Mouse (Mus musculus) intestine, postnatal 0 days (tissue): ENCODE results near the gene Pak2. TPM values are rescaled to one million over a fixed set of nuclear protein-coding genes. Genes with fewer than 3 reads are reported as not detected.
A peak's percentile ranks its signal among the peaks of the same experiment; 100 is the strongest.

Source experiments
- ATAC-seq: fragments of 200-750 bp; cut with Nextera tagmentation; 2 replicates; pipeline ENCODE4 v1.8.0; 2017; ENCODE audit warnings: mild to moderate bottlenecking, moderate TSS enrichment, moderate library complexity
- H3K27ac ChIP-seq: fragments of 300-500 bp; sonication (generic); 2 replicates; pipeline ENCODE4 v1.5.1; 2014; ENCODE audit warnings: mild to moderate bottlenecking, low read depth, low read length, moderate library complexity
- H3K27me3 ChIP-seq: fragments of 300-500 bp; sonication (generic); replicated peaks from 2 replicates; pipeline ENCODE4 v1.6.1; 2014; ENCODE audit warnings: low read length, mixed read lengths; ENCODE audit not compliant: control insufficient read depth, insufficient read depth
- H3K36me3 ChIP-seq: fragments of 300-500 bp; sonication (generic); 2 replicates; pipeline ENCODE4 v1.6.1; 2014; ENCODE audit warnings: mild to moderate bottlenecking, moderate library complexity; ENCODE audit not compliant: control insufficient read depth, insufficient read depth
- H3K4me1 ChIP-seq: fragments of 300-500 bp; sonication (generic); replicated peaks from 2 replicates; pipeline ENCODE4 v1.6.1; 2014; ENCODE audit warnings: antibody characterized with exemption, low read length, mixed read lengths; ENCODE audit not compliant: control insufficient read depth, insufficient read depth
- H3K4me2 ChIP-seq: fragments of 300-500 bp; sonication (generic); replicated peaks from 2 replicates; pipeline ENCODE4 v1.6.1; 2014; ENCODE audit warnings: low read depth, mild to moderate bottlenecking, moderate library complexity
- H3K4me3 ChIP-seq: fragments of 300-500 bp; sonication (generic); 2 replicates; pipeline ENCODE4 v1.5.1; 2014; ENCODE audit warnings: low read depth, low read length
- H3K9ac ChIP-seq: fragments of 300-500 bp; sonication (generic); 2 replicates; pipeline ENCODE4 v1.6.1; 2014; ENCODE audit warnings: mild to moderate bottlenecking, low read depth, low read length
- H3K9me3 ChIP-seq: fragments of 300-500 bp; sonication (generic); 2 replicates; pipeline ENCODE4 v1.6.1; 2016; ENCODE audit warnings: mixed run types; ENCODE audit not compliant: control insufficient read depth
- CTCF ChIP-seq: sonication (generic); IDR thresholded peaks from 2 replicates; pipeline ENCODE4 v1.5.1; 2016; ENCODE audit warnings: low read depth, mild to moderate bottlenecking, control low read depth, antibody characterized with exemption, moderate library complexity
- WGBS: fragments of 180-500 bp; shearing (Covaris S2); extraction: QIAGEN DNeasy Blood & Tissue Kit; methylation state at CpG from one replicate; pipeline ENCODE4 v1.1.7; 2014; 5-methylcytosine and 5-hydroxymethylcytosine counted together
- polyA plus RNA-seq: library from polyadenylated mRNA; unstranded; fragments of >200 nt; fragmentation: Nextera tagmentation; extraction: Ambion mirVana; gene quantifications from 2 replicates; pipeline ENCODE4 v1.2.1, GENCODE M21; 2015

Gene Pak2
- polyA plus RNA-seq, 1 experiment from 2014 or later: 23.4 TPM

GRCm38 (mm10) chr16:32108578-32108977 is 29.4 kb upstream of the Pak2 start:
- Histone ChIP-seq H3K36me3 (peaks cover 19% of the 10 kb centered on the region; the same call in 1 of the 2 replicates), H3K9me3 (no peaks in the 10 kb centered on the region), H3K27me3 (no peaks in the 10 kb centered on the region), H3K4me3 (no peak overlapping the region), H3K9ac (no peak overlapping the region), H3K27ac (no peak overlapping the region), H3K4me1 (no peaks in the 10 kb centered on the region), H3K4me2 (no peak overlapping the region)
- 96% methylated on average over 2 of the region's 2 CpGs for WGBS
- ATAC-seq: no peak
- no peak for TF ChIP-seq CTCF

DNA sequence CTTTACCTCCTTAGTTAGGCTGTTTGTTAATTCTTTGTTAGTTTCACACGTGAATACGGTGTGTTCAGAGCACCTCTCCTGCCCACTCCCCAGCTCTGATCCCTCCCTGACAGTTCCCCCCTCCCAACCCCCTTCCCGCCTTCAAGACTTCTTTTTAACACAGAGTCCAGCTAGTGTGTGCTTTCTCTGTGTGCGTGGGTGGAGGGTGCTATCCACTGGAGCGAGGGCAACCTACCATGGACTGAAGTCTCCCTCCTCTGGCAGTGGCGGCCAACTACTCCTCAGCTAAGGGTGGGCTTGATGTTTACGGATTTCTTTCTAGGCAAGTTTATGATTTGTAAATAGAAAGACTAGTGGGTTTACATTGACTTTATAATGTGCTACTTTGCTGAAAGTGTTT is 29.0 kb upstream of the Pak2 start:
- H3K9ac ChIP-seq: no peak overlapping the region
- H3K27ac ChIP-seq: no peak overlapping the region
- no peaks in the 10 kb centered on the region for H3K9me3 ChIP-seq
- H3K4me2 ChIP-seq: no peak overlapping the region
- no peak overlapping the region for H3K4me3 ChIP-seq
- ATAC-seq: no peak
- TF ChIP-seq CTCF: peak; percentile 42
- H3K4me1 ChIP-seq: no peaks in the 10 kb centered on the region
- 80% methylated on average over 7 of the region's 7 CpGs for WGBS
- peaks cover 19% of the 10 kb centered on the region; the same call in 1 of the 2 replicates for H3K36me3 ChIP-seq
- no peaks in the 10 kb centered on the region for H3K27me3 ChIP-seq

DNA sequence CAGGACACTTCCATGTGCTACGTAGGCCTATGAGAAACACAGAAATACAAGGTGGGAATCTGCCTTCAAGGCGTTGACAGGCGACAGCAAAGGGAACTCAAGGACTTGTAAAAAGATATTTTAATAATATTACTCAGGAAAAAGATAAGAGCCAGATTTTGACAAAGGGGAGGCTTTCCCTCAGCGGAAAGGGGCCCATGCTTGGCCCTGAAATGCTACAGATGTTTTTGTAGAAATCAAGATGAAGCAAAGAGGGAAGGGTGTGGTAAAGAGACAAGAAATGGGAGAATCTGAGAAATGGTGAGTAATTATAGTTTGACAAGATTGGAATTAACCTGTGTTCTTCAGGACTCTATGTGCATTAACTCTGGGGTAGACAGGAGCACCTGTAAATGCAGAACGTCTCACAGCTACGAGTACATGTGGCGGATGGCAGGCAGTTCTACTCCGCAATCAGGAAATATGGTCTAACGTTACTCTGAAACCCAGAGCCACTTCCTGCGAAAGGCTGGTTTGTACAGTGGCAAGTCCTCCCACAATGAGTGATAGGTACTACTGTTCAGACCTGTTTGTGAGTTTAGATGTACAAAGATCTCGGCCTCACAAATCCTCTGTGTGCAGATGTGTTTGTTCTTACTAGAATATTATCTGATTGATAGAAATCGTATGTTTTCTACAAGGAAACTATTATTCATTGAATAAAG is 28.4 kb upstream of the Pak2 start:
- no peaks in the 10 kb centered on the region for H3K27me3 ChIP-seq
- H3K4me1 ChIP-seq: no peaks in the 10 kb centered on the region
- no peaks in the 10 kb centered on the region for H3K9me3 ChIP-seq
- no peak overlapping the region for H3K9ac ChIP-seq
- WGBS: 90% methylated on average over 12 of the region's 12 CpGs
- TF ChIP-seq CTCF: no peak
- peaks cover 24% of the 10 kb centered on the region for H3K36me3 ChIP-seq
- H3K27ac ChIP-seq: no peak overlapping the region
- no peak overlapping the region for H3K4me2 ChIP-seq
- no peak overlapping the region for H3K4me3 ChIP-seq
- no peak for ATAC-seq

GRCm38 (mm10) chr16:32105698-32106097 is 26.6 kb upstream of the Pak2 start:
- no peaks in the 10 kb centered on the region for H3K9me3 ChIP-seq
- 94% methylated on average over 1 of the region's 1 CpGs for WGBS
- no peak overlapping the region for H3K4me2 ChIP-seq
- no peaks in the 10 kb centered on the region for H3K4me1 ChIP-seq
- no peak overlapping the region for H3K9ac ChIP-seq
- ATAC-seq: no peak
- H3K27ac ChIP-seq: no peak overlapping the region
- H3K4me3 ChIP-seq: no peak overlapping the region
- H3K36me3 ChIP-seq: peaks cover 30% of the 10 kb centered on the region
- TF ChIP-seq CTCF: peak; percentile 44
- no peaks in the 10 kb centered on the region for H3K27me3 ChIP-seq

GRCm38 (mm10) chr16:32102295-32102694 is 23.2 kb upstream of the Pak2 start:
- H3K9me3 ChIP-seq: no peaks in the 10 kb centered on the region
- WGBS: 74% methylated on average over 13 of the region's 13 CpGs

DNA sequence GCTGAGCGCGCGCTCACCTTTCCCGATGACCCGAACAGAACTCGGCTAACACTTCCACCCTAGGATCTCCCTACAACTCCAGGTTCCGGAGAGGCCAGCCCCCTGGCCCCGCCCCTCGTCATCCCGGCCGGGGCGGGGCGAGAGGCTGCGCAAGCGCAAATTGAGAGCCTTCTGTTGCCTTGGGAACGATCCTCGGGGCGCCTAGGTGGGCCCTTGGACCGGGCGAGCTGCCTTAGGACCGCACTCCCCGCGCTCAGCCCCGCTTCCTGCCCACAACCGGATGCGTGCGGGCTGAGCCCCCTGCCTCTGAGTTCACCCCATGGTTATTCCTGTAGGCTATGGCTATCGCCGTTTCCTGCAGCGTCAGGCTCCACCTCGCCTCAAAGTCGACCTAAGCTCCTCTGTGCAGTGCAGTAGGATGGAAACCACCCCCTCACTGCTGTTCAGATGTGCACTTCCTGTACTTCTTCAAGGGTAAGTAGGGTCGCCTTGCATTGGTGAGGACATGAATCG is 20.6 kb upstream of the Pak2 start, which contains the start of the genes Pigx and Cep19:
Pigx (minus strand) TSS at position 103 of the 513 bp plus-strand sequence.
Cep19 (plus strand) TSS at position 163 of the 513 bp plus-strand sequence.
- Histone ChIP-seq H3K9me3 (no peaks in the 10 kb centered on the region), H3K4me2 (peak within 1 kb of the TSS; percentile 90), H3K4me1 (no peaks in the 10 kb centered on the region), H3K27me3 (no peaks in the 10 kb centered on the region), H3K9ac (peak within 1 kb of the TSS; percentile 75), H3K4me3 (peak within 1 kb of the TSS; percentile 78), H3K27ac (peak within 1 kb of the TSS; percentile 73), H3K36me3 (peaks cover 11% of the 10 kb centered on the region)
- WGBS: 0% methylated on average over 34 of the region's 34 CpGs
- TF ChIP-seq CTCF: no peak
- ATAC-seq: peak; percentile 90

More at GRCm38 (mm10) chr16:32102295-32102694, 23.2 kb upstream of the Pak2 start:
- H3K27ac ChIP-seq: no peak overlapping the region
- no peak overlapping the region for H3K9ac ChIP-seq
- no peaks in the 10 kb centered on the region for H3K27me3 ChIP-seq
- no peak for ATAC-seq
- no peak overlapping the region for H3K4me2 ChIP-seq
- peaks cover 27% of the 10 kb centered on the region for H3K36me3 ChIP-seq
- no peak overlapping the region for H3K4me3 ChIP-seq
- no peaks in the 10 kb centered on the region for H3K4me1 ChIP-seq
- TF ChIP-seq CTCF: no peak
